Mouse (Mus musculus): ENCODE measurements around the gene Ccdc107. TPM values are rescaled to one million over a fixed set of nuclear protein-coding genes. Genes with fewer than 3 reads are reported as not detected.
A peak's percentile ranks its signal among the peaks of the same experiment; 100 is the strongest.

Ccdc107 gene
- total and polyA plus RNA-seq, 3 experiments, result 30.5 to 63.1 (median 33.4) TPM

GRCm38 (mm10) chr4:43473636-43474035 lies 19.1 kb upstream of the Ccdc107 start:
- H3K36me3 ChIP-seq (replicated peaks in 1 of 2; ENCODE audit: control insufficient read depth in 1 of 2, insufficient read depth in 1 of 2, low read length in 1 of 2), result no peaks in the 10 kb centered on the region
- peaks cover 10 to 40% of the 10 kb centered on the region in 2 experiments for H3K4me1 ChIP-seq (ENCODE audit: control insufficient read depth in 1 of 2, insufficient read depth in 2 of 2)
- H3K27ac ChIP-seq (ENCODE audit: insufficient read depth, low read depth), result no peak overlapping the region
- peak overlapping the region; percentile 25; the same call in 1 of the 2 replicates for H3K4me2 ChIP-seq (ENCODE audit: insufficient read depth, low read depth, poor library complexity, severe bottlenecking)
- in situ Hi-C loops (cut with MboI; ENCODE audit: low pct_ligation_motif_present, low pct_unique_long_range_greater_than_20kb, low sequenced_read_pairs), result no loop called here
- no peaks in the 10 kb centered on the region for H3K79me2 ChIP-seq (replicated peaks; ENCODE audit: control insufficient read depth, extremely low read depth, insufficient read depth, poor library complexity, severe bottlenecking)
- no peaks in the 10 kb centered on the region for H3K27me3 ChIP-seq (replicated peaks)
- peaks cover 9% of the 10 kb centered on the region for H3K9me3 ChIP-seq (replicated peaks; ENCODE audit: low read length)
- peak; percentile 86 for TF ChIP-seq EP300 (IDR thresholded peaks at IDR 0.05; ENCODE audit: low read length)
- TF ChIP-seq MAFK (IDR thresholded peaks at IDR 0.05; ENCODE audit: insufficient replicate concordance, low read length), result peak; percentile 86
- TF ChIP-seq BHLHE40 (IDR thresholded peaks at IDR 0.05; ENCODE audit: low read depth, low read length), result peak; percentile 78
- no peak for TF ChIP-seq RAD21 (IDR thresholded peaks at IDR 0.05; ENCODE audit: low read depth, low read length)
- peak; percentile 60 for TF ChIP-seq ETS1 (conservative IDR thresholded peaks at IDR 0.05; ENCODE audit: low read depth, low read length)
- TF ChIP-seq TCF12 (IDR thresholded peaks at IDR 0.05; ENCODE audit: low read depth, low read length), result peak; percentile 50; the same call in 1 of the 2 replicates
- peak; percentile 83 for TF ChIP-seq MEF2A (IDR thresholded peaks at IDR 0.05; ENCODE audit: borderline replicate concordance, low read depth, low read length)
- TF ChIP-seq ELF1 (IDR thresholded peaks at IDR 0.05; ENCODE audit: low read depth, low read length), result peak; percentile 27; the same call in 1 of the 2 replicates
- TF ChIP-seq IRF4 (IDR thresholded peaks at IDR 0.05; ENCODE audit: low read depth, low read length), result peak; percentile 73
- TF ChIP-seq JUN (IDR thresholded peaks at IDR 0.05; ENCODE audit: insufficient read depth, low read depth, low read length), result no peak
- H3K9ac ChIP-seq (ENCODE audit: insufficient read depth, low read depth), result no peak overlapping the region
- no peak overlapping the region for H3K4me3 ChIP-seq (replicated peaks in 1 of 3; ENCODE audit: low read depth in 2 of 3, low read length in 2 of 3, poor library complexity in 1 of 3)
- DNase-seq (ENCODE audit: extremely low read depth), result peak; percentile 79
- dilution Hi-C loops (cut with MboI; ENCODE audit: extremely low pct_ligation_motif_present, extremely low pct_unique_long_range_greater_than_20kb, low sequenced_read_pairs), result no loop called here

- no peaks in the 10 kb centered on the region for H3K79me2 ChIP-seq (replicated peaks; ENCODE audit: control insufficient read depth, extremely low read depth, insufficient read depth, poor library complexity, severe bottlenecking)
- TF ChIP-seq CTCF (conservative IDR thresholded peaks at IDR 0.05 in 1 of 2, IDR thresholded peaks at IDR 0.05 in 1 of 2; ENCODE audit: low read depth in 2 of 2, low read length in 2 of 2) (peak; percentile 40 to 67; a peak in 2 of 4 replicates), RCOR1 (conservative IDR thresholded peaks at IDR 0.05; ENCODE audit: low read depth, low read length) (no peak), USF1 (IDR thresholded peaks at IDR 0.05; ENCODE audit: low read depth, low read length) (no peak), RAD21 (IDR thresholded peaks at IDR 0.05; ENCODE audit: low read depth, low read length) (peak; percentile 37), E2F4 (IDR thresholded peaks at IDR 0.05; ENCODE audit: insufficient replicate concordance, low read depth, low read length) (no peak), IRF4 (IDR thresholded peaks at IDR 0.05; ENCODE audit: low read depth, low read length) (no peak), EP300 (IDR thresholded peaks at IDR 0.05; ENCODE audit: low read length) (no peak), ZMIZ1 (IDR thresholded peaks at IDR 0.05; ENCODE audit: low read depth, low read length) (no peak), SMC3 (IDR thresholded peaks at IDR 0.05; ENCODE audit: low read depth, low read length) (peak; percentile 50)
- DNase-seq (ENCODE audit: extremely low read depth), result peak; percentile 51
- no peak overlapping the region for H3K9ac ChIP-seq (ENCODE audit: insufficient read depth, low read depth)
- H3K9me3 ChIP-seq (replicated peaks; ENCODE audit: low read length), result no peaks in the 10 kb centered on the region
- H3K4me1 ChIP-seq (ENCODE audit: control insufficient read depth in 1 of 2, insufficient read depth in 2 of 2), result peaks cover 10 to 49% of the 10 kb centered on the region in 2 experiments
- no peak overlapping the region for H3K27ac ChIP-seq (ENCODE audit: insufficient read depth, low read depth)
- in situ Hi-C loops (cut with MboI; ENCODE audit: low pct_ligation_motif_present, low pct_unique_long_range_greater_than_20kb, low sequenced_read_pairs), result no loop called here
- no peak overlapping the region for H3K4me3 ChIP-seq (replicated peaks in 1 of 3; ENCODE audit: low read depth in 2 of 3, low read length in 2 of 3, poor library complexity in 1 of 3)
- no peaks in the 10 kb centered on the region for H3K27me3 ChIP-seq (replicated peaks)
- no peaks in the 10 kb centered on the region for H3K36me3 ChIP-seq (replicated peaks in 1 of 2; ENCODE audit: control insufficient read depth in 1 of 2, insufficient read depth in 1 of 2, low read length in 1 of 2)
- dilution Hi-C loops (cut with MboI; ENCODE audit: extremely low pct_ligation_motif_present, extremely low pct_unique_long_range_greater_than_20kb, low sequenced_read_pairs), result no loop called here
- no peak overlapping the region for H3K4me2 ChIP-seq (ENCODE audit: insufficient read depth, low read depth, poor library complexity, severe bottlenecking)
Observed at GRCm38 (mm10) chr4:43476604-43477003, 16.1 kb upstream of the Ccdc107 start.
